Mouse (Mus musculus) R1 (cell line): ENCODE measurements around the gene Cd27.
"Not testable (repeated sequence)": the region's sequence is repeated elsewhere in the genome, so short reads cannot be mapped to it uniquely, and the experiment has no call there.

Experiments
- DNase-seq: peaks from one replicate; pipeline ENCODE4 v3.0.0-alpha.2; 2018; ENCODE audit warnings: low read depth, low spot score

Cd27 gene

DNA sequence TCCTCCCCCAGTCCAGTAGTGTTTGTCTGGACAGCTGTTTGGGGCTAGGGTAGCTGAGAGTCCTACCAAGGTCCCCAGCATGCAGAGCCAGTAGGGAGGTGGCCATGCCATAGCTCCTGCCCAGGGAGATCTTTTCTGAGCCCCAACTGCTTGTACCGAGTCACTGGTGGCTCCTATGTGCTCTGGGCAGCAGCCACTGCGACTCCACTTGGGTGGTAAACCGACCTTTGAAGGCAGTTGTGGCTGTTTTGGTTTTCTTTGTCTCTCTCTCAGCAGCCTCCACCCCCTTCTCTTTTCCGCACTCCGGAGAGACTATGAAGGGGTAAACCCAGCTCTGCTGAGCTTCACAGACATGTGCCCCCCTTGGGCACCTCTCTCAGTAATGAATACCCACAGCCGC is at the start of gene Cd27:
TSS of gene Cd27 (minus strand) at position 229 of the 400 bp plus-strand sequence.
- no peak for DNase-seq

DNA sequence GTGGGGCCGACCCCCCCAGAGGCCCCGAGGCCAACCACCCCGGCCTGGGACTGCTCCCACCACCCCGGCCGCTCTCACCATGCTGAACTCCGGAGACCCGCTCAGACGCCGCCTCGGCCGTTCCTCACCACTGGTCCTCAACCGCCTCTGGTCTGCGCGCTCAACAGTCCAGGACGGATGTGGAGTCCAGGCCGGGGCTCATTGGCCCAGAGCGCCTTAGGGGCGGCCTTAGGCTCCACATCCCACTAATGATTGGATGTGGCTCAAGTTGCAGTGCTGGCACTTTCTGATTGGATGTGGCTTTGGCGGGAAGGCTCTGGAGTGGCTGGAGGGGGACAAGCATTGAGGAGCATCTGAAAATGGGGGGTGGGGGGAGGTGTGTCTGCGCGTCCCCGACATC is 49.1 kb upstream of the Cd27 start, which contains the start of gene Tuba3a:
TSS of gene Tuba3a (minus strand) at position 153 of the 400 bp plus-strand sequence.
- DNase-seq: peak; percentile 93

DNA sequence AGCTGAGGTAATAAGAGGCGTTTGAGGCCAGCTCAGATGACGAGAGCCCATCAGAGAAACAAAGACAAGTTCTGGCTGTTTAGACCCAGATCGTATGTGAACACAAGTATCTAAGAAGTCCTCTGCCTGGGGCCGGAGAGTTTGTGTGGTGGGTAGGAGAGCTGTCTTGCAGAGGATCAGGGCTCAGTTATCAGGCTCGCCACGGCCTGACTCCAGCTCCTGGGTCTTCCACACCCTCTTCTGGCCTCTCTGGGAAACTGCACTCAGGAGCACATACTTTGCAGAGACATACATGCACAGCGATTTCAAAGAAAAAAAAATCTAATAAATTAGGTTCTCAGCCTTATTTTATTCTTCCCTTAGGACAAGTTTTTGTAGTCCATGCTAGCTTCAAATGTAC is 47.9 kb upstream of the Cd27 start:
- peak; percentile 85 for DNase-seq

DNA sequence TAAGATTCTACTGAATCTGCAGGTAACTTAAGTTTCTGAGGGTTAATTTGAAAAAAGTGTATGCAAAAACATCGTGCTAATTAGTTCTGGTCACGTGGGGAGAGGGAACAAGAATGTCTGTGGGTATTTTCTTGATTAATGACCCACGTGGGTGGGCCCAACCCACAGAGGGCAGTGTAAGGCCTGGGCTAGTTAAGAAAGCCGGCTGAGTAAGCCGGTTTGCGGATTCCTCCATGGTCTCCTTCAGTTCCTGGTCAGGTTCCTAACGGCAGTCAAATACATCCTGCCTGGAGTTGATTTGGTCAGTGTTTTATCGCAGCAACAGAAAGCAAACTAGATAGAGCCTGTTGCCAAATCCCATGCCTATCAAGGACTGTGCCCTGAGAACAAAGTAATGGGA is 47.4 kb upstream of the Cd27 start:
- peak; percentile 35 for DNase-seq

DNA sequence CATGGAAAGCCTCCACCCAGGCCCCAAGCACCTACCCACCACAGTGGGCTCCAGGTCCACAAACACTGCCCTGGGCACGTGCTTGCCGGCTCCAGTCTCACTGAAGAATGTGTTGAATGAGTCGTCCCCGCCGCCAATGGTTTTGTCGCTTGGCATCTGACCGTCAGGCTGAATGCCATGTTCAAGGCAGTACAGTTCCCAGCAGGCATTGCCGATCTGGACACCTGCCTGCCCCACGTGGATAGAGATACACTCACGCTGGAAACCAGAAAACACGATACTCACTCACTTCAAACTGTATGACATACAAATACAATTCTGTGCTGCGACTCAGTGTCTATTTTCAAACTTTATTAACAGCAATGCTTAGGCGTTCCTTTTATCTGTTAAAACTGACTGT is 45.9 kb upstream of the Cd27 start:
- not testable (repeated sequence) for DNase-seq

DNA sequence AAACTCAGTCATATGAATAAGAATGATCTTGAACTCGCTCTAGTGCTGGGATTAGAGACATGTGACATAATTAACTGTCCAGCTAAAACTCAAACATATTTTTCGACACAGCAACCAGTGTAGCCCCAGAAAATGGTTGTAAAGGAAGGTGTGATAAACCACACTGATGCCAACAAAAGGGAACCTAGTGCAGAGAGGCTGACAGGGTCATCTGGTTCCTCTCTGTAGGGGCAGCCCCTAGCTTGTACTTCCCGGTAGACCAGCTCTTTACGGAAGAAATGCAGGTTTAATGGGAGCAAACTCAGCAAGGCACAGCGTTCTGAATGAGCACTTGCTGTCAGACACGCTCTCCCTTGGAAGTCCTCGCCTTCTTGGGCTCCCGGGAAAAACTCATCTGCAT is 42.9 kb upstream of the Cd27 start:
- no peak for DNase-seq

DNA sequence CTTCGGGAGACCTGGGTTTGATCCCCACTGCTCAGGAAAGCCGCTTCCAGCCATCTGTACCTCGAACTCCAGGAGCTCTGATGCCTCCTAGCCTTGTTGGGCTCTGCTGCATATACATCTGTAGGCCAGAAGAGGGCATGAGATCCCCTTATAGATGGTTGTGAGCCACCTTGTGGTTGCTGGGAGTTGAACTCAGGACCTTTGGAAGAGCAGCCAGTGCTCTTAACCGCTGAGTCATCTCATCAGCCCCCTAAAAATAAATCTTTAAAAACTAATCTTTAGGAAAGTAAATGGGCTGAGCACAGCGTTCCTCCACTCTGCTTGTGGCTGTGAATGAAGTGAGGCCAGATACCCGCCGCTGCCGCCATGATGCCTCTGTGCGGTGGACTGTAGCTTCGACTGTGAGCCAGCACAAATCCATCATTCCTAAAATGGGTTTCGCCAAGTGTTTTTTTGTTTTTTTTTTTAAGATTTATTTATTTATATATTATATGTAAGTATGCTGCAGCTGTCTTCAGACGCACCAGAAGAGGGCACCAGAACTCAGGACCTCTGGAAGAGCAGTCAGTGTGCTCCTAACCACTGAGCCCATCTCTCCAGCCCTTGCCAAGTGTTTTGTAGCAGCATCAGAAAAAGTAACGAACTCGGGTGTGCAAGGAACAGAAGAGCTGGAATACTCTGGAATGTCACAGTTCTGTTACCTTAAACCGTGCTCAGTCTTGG is 38.2 kb upstream of the Cd27 start:
- peak; percentile 81 for DNase-seq

DNA sequence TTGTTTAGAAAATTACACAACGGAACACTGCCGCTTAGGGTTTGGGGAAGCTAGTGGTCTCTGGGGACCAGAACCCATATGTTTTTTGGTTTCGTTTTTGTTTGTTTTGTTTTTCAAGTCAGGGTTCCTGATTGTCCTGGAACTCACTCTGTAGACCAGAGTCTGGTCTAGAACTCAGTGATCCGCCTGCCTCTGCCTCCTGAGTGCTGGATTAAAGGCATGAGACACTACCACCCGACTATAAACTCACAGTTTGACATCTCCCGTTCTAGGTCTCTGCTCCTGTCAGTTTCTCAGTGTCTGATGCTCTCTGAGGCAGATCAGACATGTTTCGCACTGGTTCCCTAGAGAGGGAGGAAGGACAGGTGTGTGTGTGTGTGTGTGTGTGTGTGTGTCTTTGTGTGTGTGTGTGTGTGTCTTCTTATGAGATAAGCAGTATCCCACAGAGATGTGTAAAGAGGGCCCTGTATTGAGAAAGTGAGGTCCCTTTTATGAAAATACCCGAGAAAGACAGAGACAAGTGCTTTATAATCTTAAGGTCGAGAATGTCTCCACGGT is 35.5 kb upstream of the Cd27 start:
- no peak for DNase-seq

DNA sequence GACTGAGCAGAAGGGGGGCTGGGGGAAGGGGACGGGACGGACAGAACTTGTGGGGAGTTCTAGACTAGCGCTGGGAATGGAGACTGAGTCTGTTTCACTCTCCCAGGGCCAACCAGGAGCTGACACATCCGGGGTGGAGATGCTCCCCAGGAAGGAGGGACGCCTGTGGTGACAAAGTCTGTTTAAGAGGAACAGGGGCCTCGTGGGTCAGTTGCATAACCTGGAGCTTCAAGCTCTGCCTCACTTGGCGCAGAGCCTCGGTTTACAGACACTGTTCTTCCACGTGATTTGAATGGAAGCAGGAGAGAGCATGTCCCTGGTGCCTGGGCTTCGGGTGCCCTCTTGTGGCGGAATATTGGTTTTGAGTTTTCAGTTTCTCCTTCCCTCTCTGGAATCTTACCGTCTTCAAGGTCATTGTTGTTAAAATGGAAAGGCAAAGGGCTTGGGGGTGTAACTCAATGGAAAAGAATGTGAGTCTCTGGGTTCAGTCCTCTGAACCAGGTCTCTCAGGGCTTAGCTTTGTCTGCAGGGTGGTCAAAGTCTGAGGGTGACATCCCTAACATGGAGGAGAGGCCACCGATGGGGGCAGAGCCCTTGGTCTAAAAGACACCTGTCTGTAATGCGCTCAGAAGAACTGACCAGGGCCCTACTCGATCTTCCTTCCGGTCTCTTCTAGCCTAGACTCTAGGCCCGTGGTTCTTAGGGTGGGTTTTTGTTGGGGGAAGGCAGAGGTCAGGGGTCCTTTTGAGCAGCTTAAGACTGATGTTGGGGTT is 34.8 kb upstream of the Cd27 start:
- peak; percentile 94 for DNase-seq

DNA sequence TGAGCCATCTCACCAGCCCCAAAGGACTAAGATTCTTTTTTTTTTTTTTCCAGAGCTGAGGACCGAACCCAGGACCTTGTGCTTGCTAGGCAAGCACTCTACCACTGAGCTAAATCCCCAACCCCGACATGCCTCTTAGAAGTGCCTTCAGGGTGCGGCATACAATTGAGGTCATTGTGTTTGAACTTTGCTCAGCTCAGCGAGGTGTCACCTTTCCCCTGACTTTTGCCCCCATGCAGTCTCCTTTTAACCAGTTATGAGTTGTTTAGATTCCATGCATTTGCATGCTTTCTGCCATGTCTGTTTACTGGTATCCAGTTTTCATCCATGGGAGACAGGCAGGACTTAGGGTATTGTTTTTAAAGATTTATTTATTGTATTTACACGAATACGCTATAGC is 32.0 kb upstream of the Cd27 start:
- DNase-seq: peak; percentile 46

DNA sequence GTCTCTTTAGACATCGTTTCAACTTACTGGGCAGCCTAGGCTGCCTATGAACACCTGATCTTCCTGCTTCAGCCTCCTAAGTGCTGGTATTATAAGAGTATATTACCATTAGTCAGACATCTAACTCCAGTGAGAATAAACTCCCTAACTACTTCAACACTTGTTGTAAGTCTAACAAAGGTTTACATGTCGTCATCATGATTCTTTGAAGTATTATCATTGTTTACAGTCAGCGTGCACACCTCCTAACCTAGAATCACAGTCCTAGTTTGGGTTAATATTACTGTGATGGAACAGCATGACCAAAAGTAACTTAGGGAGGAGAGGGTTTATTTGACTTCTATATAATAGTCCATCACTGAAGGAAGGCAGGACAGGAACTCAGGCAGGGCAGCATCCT is 30.7 kb upstream of the Cd27 start:
- no peak for DNase-seq

DNA sequence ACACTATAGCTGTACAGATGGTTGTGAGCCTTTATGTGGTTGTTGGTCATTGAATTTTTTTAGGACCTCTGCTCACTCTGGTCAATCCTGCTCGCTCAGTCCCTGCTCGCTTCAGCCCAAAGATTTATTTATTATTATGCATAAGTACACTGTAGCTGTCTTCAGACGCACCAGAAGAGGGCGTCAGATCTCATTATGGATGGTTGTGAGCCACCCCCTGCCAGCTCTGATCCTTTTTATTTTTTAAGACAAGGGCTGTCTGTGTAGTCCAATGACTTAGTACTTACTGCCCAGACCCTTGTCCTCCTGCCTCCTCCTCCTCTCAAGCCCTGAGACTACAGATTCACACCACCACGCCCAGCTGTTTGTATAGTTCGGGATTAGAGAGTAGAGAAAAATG is 29.8 kb upstream of the Cd27 start:
- DNase-seq: not testable (repeated sequence)

DNA sequence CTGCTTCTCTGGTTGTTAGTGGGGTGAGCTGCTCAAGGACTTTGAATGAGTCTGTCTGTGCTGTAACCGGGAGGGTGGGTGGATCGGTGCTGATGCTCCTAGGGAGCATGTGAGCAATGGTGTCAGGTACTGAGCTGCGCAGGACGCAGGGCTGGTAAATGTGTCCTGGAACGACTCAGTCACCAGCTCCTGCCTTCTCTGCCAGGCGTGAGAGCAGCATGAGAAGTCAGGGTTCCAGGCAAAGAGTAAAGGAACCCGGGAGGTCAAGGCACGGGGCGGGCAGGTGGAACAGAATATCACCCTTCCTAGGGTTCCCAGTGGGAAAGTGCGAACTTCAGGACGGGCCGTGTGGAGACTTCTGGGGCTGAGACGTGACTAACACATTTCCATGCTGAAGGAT is 29.3 kb upstream of the Cd27 start:
- no peak for DNase-seq

DNA sequence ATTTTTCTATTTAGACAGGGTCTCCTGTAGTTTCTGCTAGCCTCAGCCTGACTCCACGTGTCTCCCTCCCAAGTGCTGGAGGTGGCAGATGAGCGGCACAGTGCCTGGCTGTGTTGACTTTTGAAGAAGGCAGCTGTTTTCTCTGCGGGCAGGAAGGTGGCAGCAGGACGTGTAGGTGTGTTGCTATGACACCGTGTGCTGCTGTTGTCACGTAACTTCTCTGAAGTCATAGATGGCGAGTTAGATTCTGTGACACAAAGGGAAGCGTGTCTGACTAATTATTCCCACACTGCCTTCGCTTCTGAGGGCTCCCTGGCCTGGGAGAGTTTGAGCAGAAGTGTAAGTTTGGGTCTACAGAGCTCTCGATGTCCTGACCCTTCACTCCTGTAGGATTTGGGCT is 28.4 kb upstream of the Cd27 start:
- DNase-seq: no peak

DNA sequence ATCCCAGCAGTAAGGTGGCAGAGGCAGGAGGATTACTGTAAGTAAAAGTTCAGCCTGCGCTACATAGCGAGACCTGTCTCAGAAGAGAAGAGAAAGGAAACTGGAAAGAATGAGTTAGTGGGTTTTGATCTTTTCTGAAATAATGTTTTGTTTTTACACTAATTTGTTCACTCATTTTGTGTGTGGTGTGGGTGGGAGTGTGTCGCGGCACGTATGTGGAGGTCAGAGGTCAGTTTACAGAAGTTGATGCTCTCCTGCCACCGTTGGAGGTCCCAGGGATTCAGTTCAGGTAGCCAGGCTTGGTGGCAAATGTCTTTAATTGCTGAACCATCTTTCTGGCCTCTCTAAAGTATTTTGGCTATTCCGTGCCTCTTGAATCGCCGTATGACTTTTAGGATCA is 27.4 kb upstream of the Cd27 start:
- DNase-seq: no peak

DNA sequence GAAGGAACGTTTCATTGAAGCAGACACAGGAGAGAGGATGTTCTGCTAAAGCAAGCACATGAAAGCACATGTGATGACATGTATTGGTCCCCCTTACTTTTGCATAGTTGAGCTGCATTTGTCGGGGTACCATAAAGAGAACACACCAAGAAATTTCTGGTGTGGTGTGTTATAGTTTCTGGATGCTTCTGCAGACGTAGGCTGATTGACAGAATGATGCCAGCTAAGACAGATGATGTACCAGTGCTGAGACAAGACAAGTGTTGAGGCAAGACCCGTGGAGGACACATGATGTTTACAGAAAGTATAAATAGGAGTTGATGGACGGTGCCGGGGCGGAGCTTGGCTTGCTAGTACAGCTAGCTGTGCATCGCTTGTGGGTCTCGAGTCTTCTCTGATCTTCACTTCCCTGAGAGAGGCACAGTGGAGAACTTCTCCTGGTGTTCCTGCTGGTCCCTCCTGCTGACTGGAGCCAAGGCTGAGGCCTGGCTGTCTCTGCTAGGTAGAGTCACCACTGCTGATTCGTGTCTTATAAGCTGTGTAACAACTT is 23.3 kb upstream of the Cd27 start:
- no peak for DNase-seq

DNA sequence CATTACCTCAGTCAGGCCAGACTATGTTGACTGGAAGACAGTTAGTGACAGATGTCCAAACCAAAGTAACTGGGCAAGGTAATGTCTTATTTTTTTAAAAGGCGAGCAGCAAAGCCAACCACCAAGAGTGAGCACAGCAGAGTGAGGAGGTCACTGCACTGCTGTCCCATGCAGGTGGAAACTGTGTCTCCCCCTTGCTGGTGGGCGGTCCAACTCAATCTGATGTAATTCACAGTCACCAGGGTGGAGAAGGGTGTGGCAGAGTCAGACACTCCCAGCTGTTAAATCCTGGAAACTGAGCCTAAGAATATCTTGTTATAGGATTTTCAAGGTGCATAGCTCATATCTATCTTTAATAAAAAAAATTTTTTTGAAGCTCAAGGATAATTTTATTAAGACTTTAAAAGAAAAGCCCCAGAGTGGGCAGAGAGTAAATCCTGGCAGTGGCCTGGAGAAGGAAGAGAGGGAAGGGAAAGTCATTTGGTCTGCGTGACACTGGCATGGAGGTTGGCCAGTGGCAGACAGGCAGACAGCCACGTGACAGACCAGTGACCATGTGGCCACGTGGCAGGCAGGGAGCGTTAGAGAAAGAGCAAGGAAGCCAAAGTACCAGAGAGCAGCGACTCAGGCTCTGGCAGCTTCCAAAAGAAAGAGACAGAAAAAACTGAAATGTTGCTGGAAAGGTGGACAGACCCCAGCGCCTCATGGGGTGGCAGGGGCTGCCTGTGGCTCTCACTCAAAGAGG is 19.6 kb upstream of the Cd27 start:
- DNase-seq: no peak

DNA sequence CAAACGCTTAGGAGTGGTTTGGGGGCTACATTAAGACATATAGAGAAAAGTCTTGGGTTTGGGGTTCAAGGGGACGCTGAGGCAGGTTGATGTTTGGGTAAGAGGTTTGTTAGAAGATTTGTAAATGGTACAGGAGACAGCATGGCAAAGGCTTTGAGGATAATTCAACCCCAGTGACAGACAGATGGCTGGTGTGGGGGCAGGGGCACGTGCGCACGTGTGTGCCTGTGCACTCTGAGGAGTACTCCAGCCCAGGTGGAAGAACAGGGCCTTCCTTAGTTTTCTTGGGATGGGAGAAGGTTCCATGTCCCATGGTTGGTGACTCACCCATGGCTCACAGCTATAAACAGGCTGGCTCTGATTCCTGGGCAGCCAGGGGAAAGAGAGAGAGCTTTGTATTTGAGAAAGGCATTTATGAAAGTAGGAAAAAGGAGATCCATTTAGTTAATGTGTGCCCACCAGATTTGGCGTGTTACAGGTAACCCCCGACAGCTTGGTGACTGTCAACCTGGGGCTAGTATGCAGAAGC is 18.8 kb upstream of the Cd27 start:
- DNase-seq: no peak

DNA sequence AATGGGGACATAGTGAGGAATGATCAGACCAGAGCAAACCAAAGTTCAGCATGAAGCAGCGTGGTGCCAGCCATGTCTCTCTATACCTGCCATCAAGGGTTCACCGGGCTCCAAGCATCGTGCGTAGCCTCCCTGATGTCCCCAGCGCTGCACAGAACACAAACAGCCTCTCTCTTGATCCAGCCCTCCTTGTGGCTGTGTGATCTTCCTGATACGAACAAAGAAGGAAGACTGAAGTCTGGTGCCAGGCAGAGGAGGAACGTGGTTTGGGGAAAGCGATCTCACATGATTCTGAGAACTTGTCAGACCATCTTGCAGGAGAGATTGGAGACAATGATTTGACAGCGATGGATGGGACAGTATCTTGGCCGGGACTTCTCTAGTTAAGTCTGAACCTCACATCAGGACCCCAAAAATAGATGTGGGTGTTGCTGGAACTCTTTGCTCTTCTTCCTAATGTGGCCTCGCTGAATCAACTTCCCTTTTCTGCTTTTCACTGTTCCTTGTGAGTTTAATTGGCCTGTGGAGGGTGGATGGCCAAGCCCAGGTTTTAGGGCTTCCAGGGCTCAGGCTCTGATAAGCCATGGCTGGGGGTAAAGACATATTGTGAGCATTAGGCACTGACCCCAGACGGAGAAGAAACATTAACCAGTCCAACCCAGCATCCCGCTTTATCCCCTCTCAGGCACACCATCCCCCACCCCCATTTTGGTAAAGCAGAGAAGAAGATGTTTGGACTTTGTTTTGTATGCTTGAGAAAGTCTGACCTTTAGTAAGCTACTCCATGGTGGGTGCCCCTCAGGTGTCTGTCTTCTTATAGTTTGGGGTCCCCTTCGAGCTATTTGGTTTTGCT is 17.3 kb upstream of the Cd27 start:
- DNase-seq: no peak

DNA sequence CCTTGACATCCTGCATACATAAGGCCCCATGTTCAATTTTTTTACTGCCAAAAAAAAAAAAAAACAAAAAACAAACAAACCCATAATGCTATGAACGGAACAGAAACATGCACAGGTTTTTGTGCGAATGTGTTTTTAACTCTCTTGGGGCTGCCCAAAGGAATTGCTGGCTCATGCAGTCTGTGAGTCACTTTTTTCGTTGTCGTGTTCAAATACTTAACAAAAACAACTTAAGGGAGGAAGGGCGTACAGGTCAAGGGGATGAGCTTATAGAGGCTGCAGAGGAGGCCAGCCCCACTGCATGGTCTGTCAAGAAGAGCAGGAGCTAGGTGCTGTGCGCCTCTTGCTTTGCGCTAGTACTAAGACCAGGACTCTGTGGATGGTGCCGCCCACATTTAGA is 15.9 kb upstream of the Cd27 start:
- DNase-seq: no peak

DNA sequence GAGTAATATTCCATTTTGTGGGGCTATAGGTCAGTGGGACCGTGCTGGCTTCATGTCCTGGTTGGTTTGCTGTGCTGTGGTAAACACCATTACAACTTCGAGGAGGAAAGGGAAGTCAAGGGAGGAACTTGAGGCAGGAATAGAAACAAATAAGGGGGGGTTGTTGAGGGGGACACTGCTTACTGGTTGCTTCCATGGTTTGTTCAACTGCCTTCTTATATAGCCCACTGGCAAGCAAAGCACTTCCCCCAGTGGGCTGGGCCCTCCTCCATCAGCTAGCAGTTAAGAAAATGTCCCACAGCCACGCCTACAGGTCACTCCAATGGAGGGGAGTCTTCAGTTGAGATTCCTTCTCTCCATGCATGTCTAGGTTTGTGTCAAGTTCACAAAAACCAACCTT is 15.5 kb upstream of the Cd27 start:
- DNase-seq: no peak
